Mouse (Mus musculus) heart, embryonic 11.5 days (tissue): ENCODE data around the gene Gm17651. TPM values are rescaled to one million over a fixed set of nuclear protein-coding genes. Genes with fewer than 3 reads are reported as not detected.

Experiments used
- ATAC-seq: fragments of 200-750 bp; cut with Nextera tagmentation; replicated peaks from 2 replicates; pipeline ENCODE4 v1.8.0; 2017; ENCODE audit warnings: moderate library complexity; ENCODE audit not compliant: insufficient number of reproducible peaks, low FRiP score, low TSS enrichment
- H3K27ac ChIP-seq: fragments of 300-500 bp; sonication (generic); 2 replicates; pipeline ENCODE4 v1.5.1; 2014; ENCODE audit warnings: mild to moderate bottlenecking, low read depth, low read length
- H3K27me3 ChIP-seq: fragments of 300-500 bp; sonication (generic); 2 replicates; pipeline ENCODE4 v1.6.1; 2014; ENCODE audit warnings: mild to moderate bottlenecking, low read length, mixed read lengths; ENCODE audit not compliant: control insufficient read depth, insufficient read depth
- H3K36me3 ChIP-seq: fragments of 300-500 bp; sonication (generic); 2 replicates; pipeline ENCODE4 v1.6.1; 2014; ENCODE audit warnings: mild to moderate bottlenecking, low read length, moderate library complexity, mixed read lengths; ENCODE audit not compliant: control insufficient read depth, insufficient read depth
- H3K4me1 ChIP-seq: fragments of 300-500 bp; sonication (generic); 2 replicates; pipeline ENCODE4 v1.6.1; 2014; ENCODE audit warnings: low read length; ENCODE audit not compliant: control insufficient read depth, insufficient read depth
- H3K4me2 ChIP-seq: fragments of 300-500 bp; sonication (generic); 2 replicates; pipeline ENCODE4 v1.6.1; 2014; ENCODE audit warnings: mild to moderate bottlenecking, moderate library complexity
- H3K4me3 ChIP-seq: fragments of 300-500 bp; sonication (generic); 2 replicates; pipeline ENCODE4 v1.5.1; 2014; ENCODE audit warnings: low read depth, low read length
- H3K9ac ChIP-seq: fragments of 300-500 bp; sonication (generic); 2 replicates; pipeline ENCODE4 v1.6.1; 2014; ENCODE audit warnings: mild to moderate bottlenecking, low read depth, low read length, moderate library complexity
- H3K9me3 ChIP-seq: fragments of 300-500 bp; sonication (generic); replicated peaks from 2 replicates; pipeline ENCODE4 v1.6.1; 2016; ENCODE audit warnings: low read length; ENCODE audit not compliant: control insufficient read depth
- WGBS: fragments of 180-500 bp; shearing (Covaris S2); extraction: QIAGEN DNeasy Blood & Tissue Kit; methylation state at CpG from one replicate; pipeline ENCODE4 v1.1.7; 2014; ENCODE audit not compliant: insufficient replicate concordance; 5-methylcytosine and 5-hydroxymethylcytosine counted together
- polyA plus RNA-seq: library from polyadenylated mRNA; unstranded; fragments of >200 nt; fragmentation: Nextera tagmentation; extraction: Ambion mirVana; gene quantifications from 2 replicates; pipeline ENCODE4 v1.2.1, GENCODE M21; 2014

Gm17651 gene
- polyA plus RNA-seq = not detected in 2 replicates

- Histone ChIP-seq H3K27me3 (peaks cover 2% of the 10 kb centered on the region; the same call in 1 of the 2 replicates), H3K27ac (no peak within 1 kb of the TSS), H3K9me3 (no peaks in the 10 kb centered on the region), H3K9ac (no peak within 1 kb of the TSS), H3K4me2 (no peak within 1 kb of the TSS), H3K36me3 (peaks cover 2% of the 10 kb centered on the region; the same call in 1 of the 2 replicates), H3K4me1 (no peaks in the 10 kb centered on the region), H3K4me3 (no peak within 1 kb of the TSS)
- no peak for ATAC-seq
- WGBS = 76% methylated on average over 7 of the region's 7 CpGs
Measured at GRCm38 (mm10) chr3:97674644-97675110, at the start of gene Gm17651. Gene Gm17651, minus strand, starts transcription at chr3:97674694.

DNA sequence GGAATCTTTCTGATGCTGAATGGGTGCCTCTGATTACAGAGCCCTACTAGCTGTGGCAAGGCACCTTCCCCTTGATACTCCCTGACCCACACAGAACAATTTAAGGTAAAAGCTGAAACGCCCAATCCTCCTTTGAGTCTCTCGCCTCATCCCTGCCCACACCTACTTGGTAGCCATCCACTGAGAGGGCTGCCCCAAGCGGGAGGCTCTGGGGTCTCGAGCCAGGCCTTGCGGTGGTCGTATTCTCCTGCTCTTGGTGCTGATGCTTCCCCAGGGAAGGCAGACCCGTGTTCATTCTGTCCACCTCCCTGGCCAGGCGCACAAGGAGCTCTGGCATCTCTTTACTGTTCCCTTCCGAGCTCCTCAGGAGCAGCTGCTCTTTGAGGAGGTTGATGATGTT lies 44.6 kb upstream of the Gm17651 start:
- no peaks in the 10 kb centered on the region for H3K27me3 ChIP-seq
- no peaks in the 10 kb centered on the region for H3K4me1 ChIP-seq
- H3K4me3 ChIP-seq = no peak overlapping the region
- no peak overlapping the region for H3K27ac ChIP-seq
- H3K9ac ChIP-seq = no peak overlapping the region
- no peak for ATAC-seq
- 84% methylated on average over 9 of the region's 9 CpGs for WGBS
- peaks cover 23% of the 10 kb centered on the region for H3K36me3 ChIP-seq
- no peaks in the 10 kb centered on the region; the same call in 1 of the 2 replicates for H3K9me3 ChIP-seq
- H3K4me2 ChIP-seq = no peak overlapping the region

DNA sequence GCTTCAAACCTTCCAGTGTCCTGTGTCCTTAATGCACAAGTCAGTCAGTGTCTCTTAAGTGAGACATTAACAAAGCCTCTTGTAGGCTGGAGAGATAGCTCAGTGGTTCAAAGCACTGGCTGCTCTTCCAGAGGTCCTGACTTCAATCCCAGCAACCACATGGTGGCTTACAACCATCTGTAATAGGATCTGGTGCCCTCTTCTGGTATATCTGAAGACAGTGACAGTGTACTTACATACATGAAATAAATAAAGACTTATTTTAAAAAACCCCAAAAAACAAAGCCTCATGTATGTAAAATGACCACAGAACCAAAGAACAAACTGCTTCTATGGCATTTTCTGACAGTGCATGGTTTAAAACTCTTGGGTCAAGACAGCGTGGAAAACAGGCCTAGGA lies 41.4 kb upstream of the Gm17651 start:
- Histone ChIP-seq H3K9ac (no peak overlapping the region), H3K4me2 (no peak overlapping the region), H3K9me3 (no peaks in the 10 kb centered on the region), H3K36me3 (peaks cover 13% of the 10 kb centered on the region), H3K27me3 (no peaks in the 10 kb centered on the region), H3K4me1 (no peaks in the 10 kb centered on the region), H3K4me3 (no peak overlapping the region), H3K27ac (no peak overlapping the region)
- no peak for ATAC-seq
- 73% methylated on average over 1 of the region's 1 CpGs for WGBS

GRCm38 (mm10) chr3:97710881-97711280 lies 36.4 kb upstream of the Gm17651 start:
- Histone ChIP-seq H3K4me2 (no peak overlapping the region), H3K4me1 (no peaks in the 10 kb centered on the region), H3K27ac (no peak overlapping the region), H3K4me3 (no peak overlapping the region), H3K36me3 (peaks cover 2% of the 10 kb centered on the region; the same call in 1 of the 2 replicates), H3K27me3 (no peaks in the 10 kb centered on the region), H3K9me3 (no peaks in the 10 kb centered on the region), H3K9ac (no peak overlapping the region)
- no peak for ATAC-seq
- WGBS = 67% methylated on average over 5 of the region's 5 CpGs

DNA sequence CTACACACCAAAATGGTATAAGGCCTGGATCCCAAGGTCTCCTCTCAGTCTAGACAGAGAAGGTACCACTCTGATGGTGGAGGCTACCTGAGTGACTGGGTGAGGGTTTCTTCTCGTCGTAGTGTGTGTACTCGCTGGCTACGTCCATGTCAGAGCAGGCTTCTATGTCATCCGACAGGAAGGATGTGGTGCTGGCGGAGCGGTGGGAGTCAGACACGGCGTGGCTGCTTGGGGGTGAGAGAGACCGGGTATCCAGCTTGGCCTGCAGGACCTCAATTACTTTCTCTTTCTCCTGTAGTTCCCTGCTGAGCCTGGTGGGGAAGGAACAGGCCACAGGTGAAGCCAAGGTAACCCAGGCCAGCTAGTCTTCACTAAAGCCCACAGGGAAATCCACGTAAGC lies 35.6 kb upstream of the Gm17651 start:
- Histone ChIP-seq H3K9me3 (no peaks in the 10 kb centered on the region), H3K27ac (no peak overlapping the region), H3K9ac (no peak overlapping the region), H3K27me3 (no peaks in the 10 kb centered on the region), H3K36me3 (peaks cover 2% of the 10 kb centered on the region; the same call in 1 of the 2 replicates), H3K4me2 (no peak overlapping the region), H3K4me3 (no peak overlapping the region), H3K4me1 (no peaks in the 10 kb centered on the region)
- WGBS = 85% methylated on average over 11 of the region's 11 CpGs
- no peak for ATAC-seq

GRCm38 (mm10) chr3:97706561-97706960 lies 32.1 kb upstream of the Gm17651 start:
- Histone ChIP-seq H3K27me3 (no peaks in the 10 kb centered on the region), H3K36me3 (peaks cover 2% of the 10 kb centered on the region; the same call in 1 of the 2 replicates), H3K9me3 (no peaks in the 10 kb centered on the region), H3K9ac (no peak overlapping the region), H3K4me3 (no peak overlapping the region), H3K4me2 (no peak overlapping the region), H3K4me1 (no peaks in the 10 kb centered on the region), H3K27ac (no peak overlapping the region)
- 73% methylated on average over 4 of the region's 4 CpGs for WGBS
- ATAC-seq = no peak

DNA sequence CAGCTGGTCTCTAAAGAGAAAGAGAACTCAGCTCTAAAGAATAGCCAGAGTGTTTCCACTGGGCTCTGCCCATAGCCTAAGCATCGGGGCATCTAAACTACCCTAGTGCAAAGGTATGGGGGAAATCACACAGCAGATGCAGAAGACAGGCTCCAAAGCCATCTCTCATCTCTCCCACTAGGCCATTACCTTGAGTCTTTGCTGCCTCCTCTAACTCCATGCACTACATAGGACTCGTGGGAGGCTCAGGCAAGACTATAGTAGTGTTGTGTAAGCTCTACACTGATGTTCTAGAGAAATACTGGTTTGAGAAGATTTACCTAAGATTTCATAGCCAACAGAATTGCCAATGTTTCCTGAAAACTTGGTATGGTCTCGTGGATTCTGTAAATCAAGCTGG lies 31.0 kb upstream of the Gm17651 start:
- ATAC-seq = no peak
- Histone ChIP-seq H3K4me3 (no peak overlapping the region), H3K4me1 (no peaks in the 10 kb centered on the region), H3K9me3 (no peaks in the 10 kb centered on the region), H3K27me3 (no peaks in the 10 kb centered on the region), H3K36me3 (peaks cover 8% of the 10 kb centered on the region; the same call in 1 of the 2 replicates), H3K27ac (no peak overlapping the region), H3K9ac (no peak overlapping the region), H3K4me2 (no peak overlapping the region)
- WGBS = 84% methylated on average over 3 of the region's 3 CpGs

GRCm38 (mm10) chr3:97702448-97703080 lies 28.1 kb upstream of the Gm17651 start:
- Histone ChIP-seq H3K27ac (no peak overlapping the region), H3K36me3 (peaks cover 8% of the 10 kb centered on the region; the same call in 1 of the 2 replicates), H3K4me1 (no peaks in the 10 kb centered on the region), H3K4me3 (no peak overlapping the region), H3K9ac (no peak overlapping the region), H3K4me2 (no peak overlapping the region), H3K27me3 (no peaks in the 10 kb centered on the region), H3K9me3 (no peaks in the 10 kb centered on the region)
- WGBS = 82% methylated on average over 11 of the region's 11 CpGs
- no peak for ATAC-seq

- H3K4me2 ChIP-seq = no peak overlapping the region
- peaks cover 8% of the 10 kb centered on the region; the same call in 1 of the 2 replicates for H3K36me3 ChIP-seq
- no peak overlapping the region for H3K9ac ChIP-seq
- H3K4me3 ChIP-seq = no peak overlapping the region
- no peaks in the 10 kb centered on the region for H3K27me3 ChIP-seq
- 56% methylated on average over 3 of the region's 3 CpGs for WGBS
- H3K9me3 ChIP-seq = no peaks in the 10 kb centered on the region
- H3K27ac ChIP-seq = no peak overlapping the region
- ATAC-seq = no peak
- H3K4me1 ChIP-seq = no peaks in the 10 kb centered on the region
Measured at GRCm38 (mm10) chr3:97701198-97701597, 26.7 kb upstream of the Gm17651 start.
